Mouse (Mus musculus) splenic B cell, adult 2 months (primary cell): ENCODE results near the gene Acap3.

ENCODE experiments used
- DNase-seq: peaks from one replicate; pipeline ENCODE4 v3.0.0-alpha.2; 2011; ENCODE audit warnings: low read depth, low spot score
- H3K27me3 ChIP-seq: 2 replicates; pipeline ENCODE4 v1.6.1; 2012; ENCODE audit warnings: mild to moderate bottlenecking, low read length, moderate library complexity, mixed read lengths; ENCODE audit not compliant: control insufficient read depth, poor library complexity, insufficient read depth, severe bottlenecking
- H3K36me3 ChIP-seq: 2 replicates; pipeline ENCODE4 v1.6.1; 2012; ENCODE audit warnings: mild to moderate bottlenecking, low read length, moderate library complexity, mixed read lengths; ENCODE audit not compliant: control insufficient read depth, poor library complexity, insufficient read depth, severe bottlenecking

The Acap3 gene

DNA sequence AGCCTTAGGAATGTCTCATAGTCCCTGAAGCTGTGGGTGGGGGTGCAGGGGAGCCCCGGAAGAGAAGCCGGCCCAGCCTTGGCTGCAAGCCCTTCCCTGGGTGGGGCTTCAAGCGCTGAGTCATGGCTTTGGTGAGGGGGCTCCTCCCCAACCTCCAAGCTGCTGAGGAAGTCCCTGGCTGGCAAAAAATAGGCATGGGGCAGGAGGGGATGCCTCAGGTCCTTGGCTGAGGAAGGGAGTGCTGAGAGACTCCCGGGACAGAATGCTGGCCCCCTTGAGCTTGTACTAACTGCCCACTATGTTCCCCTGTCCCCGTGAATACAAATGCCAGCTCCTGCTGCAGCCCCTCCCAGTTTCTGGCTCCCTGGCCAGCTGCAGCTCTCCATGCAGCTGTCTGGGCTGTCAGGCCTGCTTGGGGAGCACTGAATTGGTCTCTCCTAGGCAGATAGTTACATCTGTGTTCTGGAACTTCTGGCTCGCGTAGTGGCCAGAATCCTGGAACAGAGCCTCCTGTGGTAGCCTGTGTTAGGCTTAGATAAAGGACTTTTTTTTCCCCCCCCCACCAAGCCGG lies 2.8 kb downstream of the Acap3 start:
- no peak for DNase-seq
- Histone ChIP-seq H3K27me3 (no peaks in the 10 kb centered on the region), H3K36me3 (no peaks in the 10 kb centered on the region; the same call in 1 of the 2 replicates)

DNA sequence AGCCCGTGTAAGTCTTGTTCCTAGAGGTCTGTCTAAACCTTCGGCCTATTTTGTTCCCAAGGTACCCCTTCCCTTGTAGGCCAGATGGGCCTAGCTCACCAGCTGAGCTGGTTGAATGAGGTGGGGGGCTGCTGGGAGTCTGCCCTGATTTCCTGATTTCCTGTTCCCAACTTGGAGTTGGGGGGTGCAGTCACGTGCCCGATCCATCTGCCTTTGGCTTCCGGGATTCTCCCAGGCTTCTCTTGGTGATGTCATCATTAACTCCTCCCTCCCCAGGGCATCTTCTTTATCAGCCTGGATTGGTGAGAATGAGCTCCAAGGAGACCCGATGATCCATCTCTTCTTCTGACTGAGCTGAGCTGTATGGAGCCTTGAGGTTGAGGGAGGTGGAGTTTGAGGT lies 3.6 kb downstream of the Acap3 start:
- Histone ChIP-seq H3K36me3 (no peaks in the 10 kb centered on the region; the same call in 1 of the 2 replicates), H3K27me3 (no peaks in the 10 kb centered on the region)
- DNase-seq: no peak

DNA sequence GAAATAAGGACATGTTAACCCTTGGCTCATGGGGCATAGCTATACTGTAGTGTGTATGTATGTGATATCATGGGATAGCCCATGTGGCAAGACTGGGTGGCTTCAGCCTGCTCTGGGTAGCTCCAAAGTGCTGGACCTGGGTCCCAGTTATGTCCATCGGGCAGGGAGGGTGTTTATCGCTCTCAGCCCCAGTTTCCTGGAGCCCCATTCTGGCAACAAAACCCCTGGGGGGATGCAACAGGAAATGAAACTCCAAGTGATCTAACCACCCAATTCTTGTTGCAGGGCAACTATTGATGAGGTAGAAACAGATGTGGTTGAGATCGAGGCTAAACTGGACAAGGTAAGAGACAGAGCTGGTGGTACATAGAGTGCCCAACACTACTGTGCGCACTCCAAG lies 4.2 kb downstream of the Acap3 start:
- DNase-seq: peak; percentile 18
- no peaks in the 10 kb centered on the region; the same call in 1 of the 2 replicates for H3K36me3 ChIP-seq

DNA sequence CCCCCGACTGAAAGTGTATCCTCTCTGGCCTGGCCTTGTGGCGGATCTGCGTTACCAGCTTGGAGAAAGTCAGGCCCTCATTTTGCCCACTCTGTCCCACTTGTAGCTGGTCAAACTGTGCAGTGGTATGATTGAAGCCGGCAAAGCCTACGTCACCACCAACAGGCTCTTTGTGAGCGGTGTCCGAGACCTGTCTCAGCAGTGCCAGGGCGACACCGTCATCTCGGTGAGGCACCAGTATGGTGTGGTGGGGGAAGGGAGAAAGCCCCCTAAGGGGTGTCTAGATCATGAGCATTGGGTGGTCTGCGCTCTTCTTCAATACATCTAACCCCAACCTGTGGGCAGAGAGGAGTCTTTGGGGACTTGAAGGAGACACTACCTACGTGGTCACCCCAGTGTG lies 4.8 kb downstream of the Acap3 start:
- Histone ChIP-seq H3K27me3 (no peaks in the 10 kb centered on the region), H3K36me3 (no peaks in the 10 kb centered on the region; the same call in 1 of the 2 replicates)
- DNase-seq: no peak

More for the DNA sequence above, 4.2 kb downstream of the Acap3 start:
- H3K27me3 ChIP-seq: no peaks in the 10 kb centered on the region

DNA sequence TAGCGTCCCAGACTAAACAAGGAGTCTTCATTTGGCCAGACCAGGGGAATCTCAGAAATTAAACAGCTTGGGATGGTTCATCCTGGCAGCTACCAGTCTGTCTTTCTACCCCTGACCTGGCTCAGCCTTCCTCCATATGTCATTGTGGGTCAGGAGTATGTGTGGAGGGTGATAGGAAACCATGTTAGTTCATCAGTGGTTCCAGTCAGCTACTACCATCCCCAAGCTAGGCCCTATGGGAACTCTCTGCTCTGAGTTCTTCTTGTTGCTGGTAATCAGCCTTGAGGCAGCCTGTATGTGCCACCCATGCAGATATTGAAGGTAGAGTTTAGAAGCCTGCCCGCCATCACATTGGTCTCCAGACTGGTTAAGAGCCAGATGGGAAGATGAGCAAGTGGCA lies 6.7 kb downstream of the Acap3 start:
- Histone ChIP-seq H3K36me3 (peaks cover 2% of the 10 kb centered on the region), H3K27me3 (no peaks in the 10 kb centered on the region)
- no peak for DNase-seq

DNA sequence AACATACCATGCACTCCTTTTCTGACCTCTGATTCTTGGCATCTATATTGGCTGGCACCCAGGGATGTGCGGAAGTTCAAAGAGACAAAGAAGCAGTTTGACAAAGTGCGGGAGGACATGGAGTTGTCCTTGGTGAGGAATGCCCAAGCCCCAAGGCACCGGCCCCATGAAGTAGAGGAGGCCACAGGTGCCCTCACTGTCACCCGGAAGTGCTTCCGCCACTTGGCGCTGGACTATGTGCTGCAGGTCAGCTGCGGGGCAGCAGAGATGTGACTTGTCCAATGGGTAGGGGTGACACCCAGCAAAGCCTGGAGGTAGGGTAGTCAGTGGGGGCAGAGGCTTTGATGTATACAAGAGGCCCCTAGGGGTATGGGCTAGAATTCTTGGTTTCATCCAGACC lies 7.7 kb downstream of the Acap3 start:
- H3K36me3 ChIP-seq: peaks cover 2% of the 10 kb centered on the region
- no peak for DNase-seq
- H3K27me3 ChIP-seq: no peaks in the 10 kb centered on the region

DNA sequence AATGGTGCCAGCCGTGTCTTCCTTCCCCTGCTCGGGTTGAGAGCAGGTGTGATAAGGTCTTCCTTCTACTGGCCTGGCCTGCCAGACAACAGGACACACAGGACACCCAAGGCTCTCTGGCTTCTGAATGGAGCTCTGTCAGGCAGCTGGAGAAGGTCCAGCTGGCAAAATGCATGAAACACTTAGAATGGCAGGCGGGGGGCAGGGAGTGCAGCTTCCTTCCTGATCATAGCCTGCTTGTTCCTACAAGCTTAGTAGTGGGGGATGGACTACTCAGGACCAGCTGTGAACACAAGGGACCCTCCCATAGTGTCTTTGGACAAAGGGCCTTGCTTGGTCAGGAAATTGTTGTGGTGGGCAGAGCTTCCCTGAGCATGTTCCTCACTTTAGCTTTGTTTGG lies 9.6 kb downstream of the Acap3 start:
- Histone ChIP-seq H3K27me3 (no peaks in the 10 kb centered on the region), H3K36me3 (peaks cover 2% of the 10 kb centered on the region)
- no peak for DNase-seq

DNA sequence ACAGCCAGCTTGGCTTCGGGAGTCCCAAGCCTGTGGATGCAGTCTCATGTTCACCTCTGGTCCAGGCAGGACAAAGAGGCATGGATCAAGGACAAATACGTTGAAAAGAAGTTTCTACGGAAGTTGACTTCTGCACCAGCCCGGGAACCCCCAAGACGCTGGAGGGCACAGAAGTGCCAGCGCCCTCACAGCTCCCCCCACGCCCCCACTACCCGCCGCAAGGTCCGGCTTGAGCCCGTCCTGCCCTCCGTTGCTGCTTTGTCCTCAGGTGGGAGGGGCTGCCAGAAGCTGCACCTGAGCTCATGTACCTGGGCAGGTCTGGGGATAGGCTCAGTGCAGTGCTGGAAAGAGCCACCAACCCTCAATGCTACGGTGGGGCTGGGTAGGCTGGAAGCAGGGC lies 11.6 kb downstream of the Acap3 start:
- peaks cover 2% of the 10 kb centered on the region for H3K36me3 ChIP-seq
- H3K27me3 ChIP-seq: no peaks in the 10 kb centered on the region
- DNase-seq: no peak

DNA sequence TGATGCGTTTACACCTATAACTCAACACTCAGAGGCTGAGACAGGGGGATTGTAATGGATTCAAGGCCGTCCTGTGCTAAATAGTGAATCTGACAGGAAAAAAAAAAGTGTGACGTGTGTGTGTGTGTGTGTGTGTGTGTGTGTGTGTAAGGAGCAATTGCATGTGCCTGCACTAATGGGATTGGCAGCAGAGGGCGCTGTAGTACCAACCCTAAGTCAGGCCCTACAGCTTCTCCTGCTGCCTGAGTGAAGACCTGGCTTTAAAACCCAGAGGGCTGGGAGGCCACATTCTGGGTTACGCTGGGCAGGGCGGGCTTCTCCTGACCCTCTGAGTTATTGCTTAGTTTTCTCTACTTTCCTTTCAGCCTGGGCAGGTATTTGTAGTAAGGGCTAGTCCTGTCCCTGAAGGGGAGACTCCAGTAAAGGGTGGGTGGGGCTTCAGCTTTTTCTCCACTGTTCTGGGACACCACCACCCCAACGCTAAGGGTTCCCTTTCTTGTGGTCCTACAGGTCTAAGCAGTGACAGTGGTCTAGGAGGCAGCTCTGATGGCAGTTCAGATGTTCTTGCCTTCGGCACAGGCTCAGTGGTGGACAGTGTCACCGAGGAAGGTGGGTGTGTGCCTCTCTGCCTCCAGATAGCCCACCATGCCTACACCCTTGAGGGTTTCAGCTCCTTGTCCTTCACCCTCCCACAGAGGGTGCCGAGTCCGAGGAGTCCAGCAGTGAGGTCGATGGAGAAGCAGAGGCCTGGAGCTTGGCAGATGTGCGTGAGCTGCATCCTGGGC lies 12.9 kb downstream of the Acap3 start:
- Histone ChIP-seq H3K36me3 (peaks cover 2% of the 10 kb centered on the region), H3K27me3 (no peaks in the 10 kb centered on the region)
- DNase-seq: peak; percentile 32

DNA sequence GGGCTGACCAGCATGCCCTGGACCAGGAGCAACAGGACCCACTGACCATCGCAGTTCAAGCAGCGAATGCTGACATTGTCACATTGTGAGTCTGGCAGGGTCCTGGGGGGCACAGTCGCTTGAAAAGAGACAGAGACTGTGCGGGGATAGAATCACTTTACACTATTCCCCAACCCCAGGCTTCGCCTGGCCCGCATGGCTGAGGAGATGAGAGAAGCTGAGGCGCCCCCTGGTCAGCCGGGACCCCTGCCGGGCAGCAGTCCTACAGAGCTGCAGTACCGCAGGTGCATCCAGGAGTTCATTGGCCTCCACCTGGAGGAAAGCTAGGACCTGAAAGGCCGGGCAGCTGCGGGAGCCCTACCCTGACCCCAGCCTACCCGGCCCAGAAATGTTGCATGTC lies 14.0 kb downstream of the Acap3 start:
- Histone ChIP-seq H3K27me3 (no peaks in the 10 kb centered on the region), H3K36me3 (peaks cover 2% of the 10 kb centered on the region)
- no peak for DNase-seq

DNA sequence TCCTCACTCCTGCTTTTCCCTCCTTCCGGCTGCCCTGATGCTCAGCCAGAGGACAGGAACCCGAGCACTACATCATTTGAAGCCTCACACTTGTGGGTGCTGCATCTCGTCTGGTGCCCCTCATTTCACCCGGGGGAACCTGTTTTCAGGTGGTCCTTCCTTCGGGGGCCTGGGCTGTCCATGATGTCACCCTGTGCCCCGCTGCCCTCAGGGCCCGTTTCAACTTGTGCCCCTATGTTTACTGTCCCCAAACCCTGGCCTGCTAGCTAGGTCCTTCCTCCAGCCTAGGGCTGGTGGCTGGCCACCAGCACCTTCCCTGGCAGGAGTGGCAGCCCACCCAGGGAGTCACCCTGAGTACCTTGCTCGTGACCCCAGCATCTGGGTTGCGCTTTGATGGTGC lies 14.5 kb downstream of the Acap3 start:
- DNase-seq: no peak
- peaks cover 2% of the 10 kb centered on the region for H3K36me3 ChIP-seq
- H3K27me3 ChIP-seq: no peaks in the 10 kb centered on the region

DNA sequence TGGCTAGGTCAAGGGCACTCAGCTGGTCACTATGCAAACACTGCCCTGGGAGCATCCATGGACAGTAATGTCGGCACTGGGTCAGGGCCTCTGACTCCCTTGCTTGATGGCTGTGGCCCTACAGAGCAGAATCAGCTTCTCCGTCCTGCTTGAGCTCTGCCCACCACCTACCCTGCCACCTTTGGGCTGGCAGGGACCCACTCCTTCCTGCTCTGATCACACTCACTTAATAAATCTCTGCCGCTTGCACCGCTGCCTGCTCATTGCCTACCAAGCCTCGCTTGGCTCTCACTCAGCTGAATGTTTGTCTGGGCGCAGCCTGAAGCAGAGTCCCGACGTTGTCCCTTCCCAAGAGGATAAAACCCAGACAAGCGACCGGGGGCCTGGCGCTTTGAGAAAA lies 15.4 kb downstream of the Acap3 start:
- DNase-seq: no peak
- Histone ChIP-seq H3K36me3 (peaks cover 2% of the 10 kb centered on the region), H3K27me3 (no peaks in the 10 kb centered on the region)

DNA sequence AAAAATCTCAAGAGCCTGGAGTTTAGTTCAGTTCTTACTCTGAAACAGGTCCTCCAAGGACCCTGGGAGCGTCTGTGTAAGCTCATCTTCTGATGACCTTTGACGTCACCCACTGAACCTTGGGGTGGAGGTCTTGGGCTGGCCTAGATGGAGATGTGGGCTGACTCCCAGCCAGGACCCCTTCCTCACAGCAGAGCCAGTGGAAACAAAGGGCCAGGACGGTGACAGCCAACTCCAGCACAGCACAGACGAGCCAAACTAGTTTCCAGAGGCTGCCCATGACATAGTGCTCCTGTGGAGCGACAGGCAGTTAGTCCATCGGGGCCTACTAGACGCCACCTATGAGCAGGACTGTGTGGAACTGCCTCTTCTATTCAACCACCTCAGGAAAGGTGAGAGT lies 16.7 kb downstream of the Acap3 start:
- no peak for DNase-seq
- Histone ChIP-seq H3K36me3 (no peaks in the 10 kb centered on the region; the same call in none of the 2 replicates), H3K27me3 (no peaks in the 10 kb centered on the region)

DNA sequence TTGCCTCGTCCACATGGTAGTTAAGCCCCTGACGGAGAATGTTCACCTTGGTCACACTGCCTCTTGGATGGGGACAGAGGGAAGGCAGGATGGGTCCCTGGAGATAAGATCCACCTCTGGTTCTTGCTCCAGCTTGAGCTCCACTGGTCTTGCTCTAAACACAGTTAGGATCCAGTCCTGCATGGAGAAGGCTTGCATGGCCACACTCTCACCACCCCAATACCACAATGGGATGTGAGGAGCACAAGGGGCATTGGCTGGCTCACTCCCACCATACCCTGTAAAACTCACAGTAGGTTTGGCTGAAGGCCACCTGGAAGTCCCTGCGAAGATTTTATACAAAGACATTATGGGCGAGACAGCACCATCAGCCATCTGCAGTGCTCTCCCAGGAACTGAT lies 17.1 kb downstream of the Acap3 start:
- H3K27me3 ChIP-seq: no peaks in the 10 kb centered on the region
- DNase-seq: no peak
- H3K36me3 ChIP-seq: no peaks in the 10 kb centered on the region; the same call in 1 of the 2 replicates

DNA sequence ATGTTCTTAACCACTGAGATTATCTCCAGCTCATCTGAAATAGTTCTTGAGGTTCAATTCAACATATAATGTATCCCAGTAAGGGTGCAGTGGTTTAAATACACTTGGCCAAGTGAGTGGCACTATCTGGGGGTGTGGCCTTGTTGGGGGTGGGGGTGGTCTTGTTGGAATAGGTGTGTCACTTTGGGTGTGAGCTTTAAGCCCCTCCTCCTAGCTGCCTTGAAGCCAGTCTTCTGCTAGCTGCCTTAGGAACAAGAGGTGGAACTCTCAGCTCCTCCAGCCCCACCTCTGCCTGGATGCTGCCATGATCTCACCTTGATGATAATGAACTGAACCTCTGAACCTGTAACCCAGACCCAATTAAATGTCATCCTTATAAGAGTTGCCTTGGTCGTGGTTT lies 40.4 kb downstream of the Acap3 start:
- Histone ChIP-seq H3K36me3 (no peaks in the 10 kb centered on the region), H3K27me3 (no peaks in the 10 kb centered on the region)
- DNase-seq: no peak
